In genomic region chr16:26519596-26519995, GRCm38 (mm10) we compare ENCODE assay signal across 9 mouse cellular contexts. TPM values are rescaled to one million over a fixed set of nuclear protein-coding genes. Genes with fewer than 3 reads are reported as not detected.
DNase-seq lines count a peak whose midpoint lies in the region; ATAC-seq and TF ChIP-seq lines count a peak whose summit lies in the region.
"Had no signal": no experiment of that assay in that cellular context is flagged by ENCODE, and none has a peak within 500 bp of the region (broad histone marks: within the 10 kb centered on the region; RNA-seq: fewer than 3 reads in every experiment).

No protein-coding gene starts in this region.

- DNase-seq in adrenal gland, postnatal 14 days: peak; percentile 47
- DNase-seq in adrenal gland, postnatal 4 days (ENCODE audit: low spot score in 2 of 2): no peak
- peak in 1 of 2 experiments; percentile 26 for DNase-seq in left cerebral cortex, adult 2 months (ENCODE audit: extremely low spot score in 1 of 2, low spot score in 2 of 2)
- DNase-seq in left cerebral cortex, postnatal 36 days (ENCODE audit: low spot score in 2 of 2): no peak
- peak; percentile 74 for DNase-seq in NIH3T3 (ENCODE audit: low read depth)
- DNase-seq in kidney, postnatal 10 days: peak; percentile 62
- DNase-seq in spleen, postnatal 14 days (ENCODE audit: low spot score in 2 of 2): no peak

- TF ChIP-seq CTCF in left cerebral cortex, adult 2 months (IDR thresholded peaks at IDR 0.05): peak; percentile 69

- no peak overlapping the region for H3K27ac ChIP-seq in left cerebral cortex, adult 2 months

- ATAC-seq in megakaryocyte-erythroid progenitor cell, adult 5-6 weeks (replicated peaks; ENCODE audit: low FRiP score, low TSS enrichment, poor library complexity, severe bottlenecking): no peak

- H3K4me3 ChIP-seq in left cerebral cortex, adult 2 months: no peak overlapping the region

- intact Hi-C loops in left cerebral cortex, adult 2 months (cut with DNase I): loop anchor here (5.0 kb wide), 1 partner anchor 287 kb away; no protein-coding TSS in a partner anchor
- intact Hi-C loops in left cerebral cortex, postnatal 36 days (cut with DNase I): no loop called here

RNA-seq across cellular contexts. Expression of gene Tmem207, which starts 7.0 kb away (rescaled TPM):
- not detected in 2 replicates for total RNA-seq in adrenal gland, postnatal 14 days (2021)
- not detected for total RNA-seq in adrenal gland, postnatal 4 days (2021)
- not detected for total RNA-seq in left cerebral cortex, adult 2 months (2021)
- total RNA-seq in left cerebral cortex, postnatal 36 days (2021): not detected
- total RNA-seq in megakaryocyte-erythroid progenitor cell, adult 5-6 weeks (2014; fragmentation: Nextera tagmentation): not detected in 2 replicates
- not detected in 2 replicates for total RNA-seq in megakaryocyte-erythroid progenitor cell, adult 5-6 weeks (2017)
- total RNA-seq: left cerebral cortex, adult 8-10 months had no signal

RNA-seq across cellular contexts. Expression of gene Cldn16, which starts 56.7 kb away (rescaled TPM):
- not detected in 2 replicates for total RNA-seq in adrenal gland, postnatal 14 days (2021)
- total RNA-seq in adrenal gland, postnatal 4 days (2021): 1 to 10 TPM in 1 of 2 experiments, not detected in 1; 2.4 TPM
- total RNA-seq in left cerebral cortex, adult 2 months (2021): not detected
- total RNA-seq in left cerebral cortex, postnatal 36 days (2021): not detected
- total RNA-seq in megakaryocyte-erythroid progenitor cell, adult 5-6 weeks (2014; fragmentation: Nextera tagmentation): not detected in 2 replicates
- not detected in 2 replicates for total RNA-seq in megakaryocyte-erythroid progenitor cell, adult 5-6 weeks (2017)
- total RNA-seq: left cerebral cortex, adult 8-10 months had no signal

Comparison
In these comparisons a context has a peak if more than half of its experiments do, and no peak if none do; other contexts are left out.
1. DNase-seq: peak in adrenal gland, postnatal 14 days (single experiment), NIH3T3 (single experiment) and kidney, postnatal 10 days (single experiment); none in adrenal gland, postnatal 4 days (0 of 2), left cerebral cortex, postnatal 36 days (0 of 2) and spleen, postnatal 14 days (0 of 2).